Mouse (Mus musculus) neural tube, embryonic 11.5 days (tissue): Measurements from ENCODE around the gene Szrd1. TPM values are rescaled to one million over a fixed set of nuclear protein-coding genes. Genes with fewer than 3 reads are reported as not detected.

Experiments used
- ATAC-seq: fragments of 200-750 bp; cut with Nextera tagmentation; 2 replicates; pipeline ENCODE4 v1.8.0; 2017; ENCODE audit warnings: moderate number of reproducible peaks, mild to moderate bottlenecking, moderate TSS enrichment, moderate library complexity; ENCODE audit not compliant: insufficient read depth, low FRiP score, low TSS enrichment
- DNase-seq: peaks from one replicate; pipeline ENCODE4 v3.0.0-alpha.2; 2015; ENCODE audit warnings: low spot score
- H3K27ac ChIP-seq: fragments of 300-500 bp; sonication (generic); 2 replicates; pipeline ENCODE4 v1.5.1; 2014; ENCODE audit warnings: low read depth, mild to moderate bottlenecking, low read length
- H3K27me3 ChIP-seq: fragments of 300-500 bp; sonication (generic); 2 replicates; pipeline ENCODE4 v1.6.1; 2014; ENCODE audit warnings: mild to moderate bottlenecking, low read length, mixed read lengths; ENCODE audit not compliant: control insufficient read depth, insufficient read depth
- H3K36me3 ChIP-seq: fragments of 300-500 bp; sonication (generic); 2 replicates; pipeline ENCODE4 v1.6.1; 2014; ENCODE audit warnings: mild to moderate bottlenecking, low read length, moderate library complexity, mixed read lengths; ENCODE audit not compliant: control insufficient read depth, insufficient read depth
- H3K4me1 ChIP-seq: fragments of 300-500 bp; sonication (generic); 2 replicates; pipeline ENCODE4 v1.6.1; 2014; ENCODE audit warnings: low read length, mixed read lengths; ENCODE audit not compliant: control insufficient read depth, insufficient read depth
- H3K4me2 ChIP-seq: fragments of 300-500 bp; sonication (generic); 2 replicates; pipeline ENCODE4 v1.6.1; 2014; ENCODE audit warnings: low read depth, mild to moderate bottlenecking, moderate library complexity
- H3K4me3 ChIP-seq: fragments of 300-500 bp; sonication (generic); 2 replicates; pipeline ENCODE4 v1.5.1; 2014; ENCODE audit warnings: low read depth, low read length
- H3K9ac ChIP-seq: fragments of 300-500 bp; sonication (generic); 2 replicates; pipeline ENCODE4 v1.6.1; 2014; ENCODE audit warnings: mild to moderate bottlenecking, low read length
- H3K9me3 ChIP-seq: fragments of 300-500 bp; sonication (generic); 2 replicates; pipeline ENCODE4 v1.6.1; 2016; ENCODE audit warnings: low read length; ENCODE audit not compliant: control insufficient read depth
- WGBS: fragments of 180-500 bp; shearing (Covaris S2); extraction: QIAGEN DNeasy Blood & Tissue Kit; methylation state at CpG from one replicate; pipeline ENCODE4 v1.1.7; 2014; 5-methylcytosine and 5-hydroxymethylcytosine counted together
- polyA plus RNA-seq: library from polyadenylated mRNA; unstranded; fragments of >200 nt; fragmentation: Nextera tagmentation; extraction: Ambion mirVana; gene quantifications from 2 replicates; pipeline ENCODE4 v1.2.1, GENCODE M21; 2014

Szrd1 gene
- polyA plus RNA-seq, 1 experiment from 2014 or later = 30.7 TPM

DNA sequence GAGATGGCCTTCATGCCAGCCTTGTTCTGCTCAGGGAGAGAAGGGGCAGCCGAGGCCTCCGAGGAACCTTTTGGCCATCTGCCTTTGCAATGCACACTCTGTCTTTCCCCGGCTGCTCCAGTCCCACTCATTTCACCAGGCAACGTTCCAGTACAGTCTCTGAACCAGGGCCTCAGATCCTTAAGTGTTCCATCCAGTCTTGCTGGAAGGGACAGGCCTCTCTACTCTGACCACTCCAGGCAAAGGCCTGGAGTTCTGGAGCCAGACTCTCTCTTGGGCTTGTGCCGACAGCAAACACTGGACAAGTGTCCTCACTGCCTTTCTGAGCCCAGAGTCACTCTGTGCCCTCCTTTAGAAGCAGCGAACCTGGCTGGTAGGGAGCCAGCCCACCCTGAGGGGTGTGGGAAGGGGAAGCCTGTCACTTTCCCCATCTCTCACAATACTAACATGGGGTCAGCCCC, 25.0 kb downstream of the Szrd1 start:
- 92% methylated on average over 6 of the region's 6 CpGs for WGBS
- H3K36me3 ChIP-seq = peaks cover 21% of the 10 kb centered on the region
- 0 out of 2 replicates have a peak, but pooled peaks cover 2% of the 10 kb centered on the region for H3K9me3 ChIP-seq
- ATAC-seq = no peak
- no peak overlapping the region for H3K4me3 ChIP-seq
- no peak overlapping the region for H3K4me2 ChIP-seq
- H3K27me3 ChIP-seq = no peaks in the 10 kb centered on the region
- no peak for DNase-seq
- H3K27ac ChIP-seq = no peak overlapping the region
- H3K9ac ChIP-seq = no peak overlapping the region
- H3K4me1 ChIP-seq = no peaks in the 10 kb centered on the region

DNA sequence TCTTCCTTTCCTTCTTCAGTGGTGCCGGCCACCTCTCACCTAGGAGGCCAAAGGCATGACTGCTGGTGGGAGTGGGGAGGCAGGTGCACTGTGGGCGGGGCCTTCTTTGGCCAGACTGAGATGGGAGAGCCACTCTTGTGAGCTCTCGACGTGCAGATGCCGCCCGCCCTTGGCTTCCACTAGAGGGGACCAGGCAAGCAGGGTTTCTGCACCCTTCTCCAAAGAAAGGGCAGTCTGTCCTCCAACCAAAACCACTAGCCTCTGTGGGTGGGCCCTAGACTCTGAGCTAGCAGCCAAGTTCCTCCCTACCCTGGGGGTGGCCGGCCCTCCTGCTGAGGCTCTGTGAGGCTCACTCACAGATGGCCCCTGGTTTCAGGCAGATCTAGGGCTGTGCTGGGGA, 25.7 kb downstream of the Szrd1 start:
- Histone ChIP-seq H3K4me1 (no peaks in the 10 kb centered on the region), H3K36me3 (peaks cover 21% of the 10 kb centered on the region), H3K27ac (no peak overlapping the region), H3K9me3 (0 out of 2 replicates have a peak, but pooled peaks cover 2% of the 10 kb centered on the region), H3K4me3 (no peak overlapping the region), H3K4me2 (no peak overlapping the region), H3K27me3 (no peaks in the 10 kb centered on the region), H3K9ac (no peak overlapping the region)
- DNase-seq = no peak
- WGBS = 89% methylated on average over 7 of the region's 7 CpGs
- ATAC-seq = no peak

DNA sequence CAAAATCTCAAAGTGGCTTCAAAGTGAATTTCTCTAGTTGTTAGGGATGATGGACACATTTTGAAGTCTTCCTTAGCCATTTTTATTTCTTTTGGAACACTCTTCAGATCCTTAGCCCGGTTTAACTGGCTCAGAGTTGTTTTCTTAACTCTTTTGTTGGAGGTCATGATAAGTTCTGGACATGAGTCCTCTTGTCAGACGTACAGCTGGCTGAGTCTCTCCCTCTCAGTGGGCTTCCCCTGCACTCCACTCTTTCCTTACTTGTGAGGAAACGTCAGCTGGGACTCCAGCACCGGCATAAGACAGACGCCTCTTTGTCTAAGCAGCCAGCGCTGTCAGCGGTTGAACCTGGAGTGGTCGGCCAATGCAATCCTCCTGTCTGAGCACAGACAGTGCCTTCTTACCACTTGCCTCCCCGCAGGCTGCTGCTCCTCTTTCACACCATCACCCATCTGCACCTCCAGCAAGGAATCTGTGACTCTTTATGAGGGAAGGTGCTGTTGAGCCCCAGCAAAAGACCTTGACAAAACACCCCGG, 31.3 kb downstream of the Szrd1 start:
- Histone ChIP-seq H3K27me3 (no peaks in the 10 kb centered on the region), H3K36me3 (peaks cover 13% of the 10 kb centered on the region), H3K27ac (no peak overlapping the region), H3K4me1 (no peaks in the 10 kb centered on the region), H3K4me2 (no peak overlapping the region), H3K9ac (no peak overlapping the region), H3K4me3 (no peak overlapping the region), H3K9me3 (0 out of 2 replicates have a peak, but pooled peaks cover 2% of the 10 kb centered on the region)
- DNase-seq (peak; percentile 35), ATAC-seq (no peak)
- 43% methylated on average over 10 of the region's 10 CpGs for WGBS

DNA sequence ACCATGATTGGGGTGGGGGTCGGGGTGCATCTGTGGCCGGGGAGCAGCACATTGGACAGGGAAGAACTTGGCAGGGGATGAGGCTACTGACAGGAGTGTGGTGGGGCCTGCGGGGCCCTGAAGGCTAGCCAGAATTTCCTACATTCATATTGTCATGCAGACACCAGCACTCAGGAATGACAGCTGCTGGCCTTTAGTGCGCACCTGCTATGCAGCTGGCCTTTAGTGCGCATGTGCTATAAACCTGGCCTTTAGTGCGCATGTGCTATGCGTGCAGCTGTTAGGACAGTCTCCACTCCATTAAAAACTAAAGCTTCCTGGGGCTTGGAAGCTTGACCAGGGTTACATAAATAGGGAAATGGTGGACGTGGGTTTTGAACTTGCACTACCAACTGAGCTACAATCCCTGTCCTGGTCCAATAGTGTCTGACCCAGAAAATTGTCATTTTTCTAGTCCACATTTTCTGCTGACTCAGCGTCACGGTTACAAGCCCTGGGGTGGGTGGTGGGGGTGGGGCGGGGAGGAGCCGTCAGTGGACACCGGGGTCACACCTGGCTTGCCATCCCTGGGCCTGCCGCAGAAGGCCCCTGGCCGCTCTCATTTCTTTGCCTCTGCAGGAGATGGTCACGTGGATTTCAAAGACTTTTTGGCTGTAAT, 32.9 kb downstream of the Szrd1 start:
- H3K27ac ChIP-seq = no peak overlapping the region
- H3K4me1 ChIP-seq = no peaks in the 10 kb centered on the region
- ATAC-seq (no peak), DNase-seq (no peak)
- no peaks in the 10 kb centered on the region for H3K27me3 ChIP-seq
- H3K36me3 ChIP-seq = peaks cover 7% of the 10 kb centered on the region
- no peak overlapping the region for H3K4me3 ChIP-seq
- 80% methylated on average over 16 of the region's 16 CpGs for WGBS
- 0 out of 2 replicates have a peak, but pooled peaks cover 2% of the 10 kb centered on the region for H3K9me3 ChIP-seq
- no peak overlapping the region for H3K9ac ChIP-seq
- no peak overlapping the region for H3K4me2 ChIP-seq

DNA sequence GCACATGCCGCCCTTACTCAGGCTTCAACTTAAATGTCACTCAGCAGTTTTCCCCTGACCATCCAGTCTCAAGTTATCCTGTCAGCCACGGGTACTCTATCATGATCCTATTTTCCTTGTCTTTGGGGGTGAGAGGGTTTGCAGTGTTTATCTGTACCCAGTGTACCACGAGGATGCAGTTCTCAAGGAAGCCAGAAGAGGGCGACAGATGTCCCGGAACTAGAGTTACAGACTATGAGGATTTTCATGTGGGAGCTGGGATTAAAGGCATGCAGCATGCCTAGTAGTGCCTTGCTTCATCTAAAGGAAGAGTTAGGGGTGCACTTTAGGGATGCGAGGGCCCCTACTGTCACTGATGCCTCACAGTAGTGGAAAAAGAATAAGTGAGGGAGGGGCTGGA, 37.7 kb downstream of the Szrd1 start:
- H3K27me3 ChIP-seq = no peaks in the 10 kb centered on the region
- WGBS = 73% methylated on average over 6 of the region's 6 CpGs

DNA sequence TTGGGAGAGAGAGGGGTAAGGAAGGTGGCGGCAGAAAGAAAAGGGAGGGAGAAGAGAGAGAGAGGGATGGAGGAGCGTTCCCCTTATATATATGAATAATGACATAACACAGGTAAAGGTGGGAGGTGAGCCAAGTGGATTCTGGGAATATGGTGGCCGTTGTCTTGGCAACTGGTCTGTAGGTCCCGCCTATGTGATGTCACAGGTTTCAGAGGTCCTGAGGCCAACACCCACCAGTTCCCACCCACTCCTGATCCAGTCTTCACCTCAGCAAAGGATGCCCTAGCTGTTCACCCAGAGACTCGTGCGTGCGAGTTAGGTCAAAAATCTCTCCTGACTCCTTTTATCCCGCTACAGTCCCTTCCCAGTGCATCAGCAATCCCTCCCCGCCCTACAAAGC, 38.3 kb downstream of the Szrd1 start:
- Histone ChIP-seq H3K9me3 (no peaks in the 10 kb centered on the region), H3K27ac (no peak overlapping the region), H3K4me3 (no peak overlapping the region), H3K9ac (no peak overlapping the region), H3K4me1 (no peaks in the 10 kb centered on the region), H3K4me2 (no peak overlapping the region), H3K36me3 (no peaks in the 10 kb centered on the region), H3K27me3 (no peaks in the 10 kb centered on the region)
- ATAC-seq (no peak), DNase-seq (no peak)
- WGBS = 90% methylated on average over 9 of the region's 9 CpGs

More for the DNA sequence above, 37.7 kb downstream of the Szrd1 start:
- Histone ChIP-seq H3K27ac (no peak overlapping the region), H3K9me3 (no peaks in the 10 kb centered on the region), H3K4me3 (no peak overlapping the region), H3K4me2 (no peak overlapping the region), H3K4me1 (no peaks in the 10 kb centered on the region), H3K9ac (no peak overlapping the region), H3K36me3 (no peaks in the 10 kb centered on the region)
- no peak for ATAC-seq
- DNase-seq = no peak

DNA sequence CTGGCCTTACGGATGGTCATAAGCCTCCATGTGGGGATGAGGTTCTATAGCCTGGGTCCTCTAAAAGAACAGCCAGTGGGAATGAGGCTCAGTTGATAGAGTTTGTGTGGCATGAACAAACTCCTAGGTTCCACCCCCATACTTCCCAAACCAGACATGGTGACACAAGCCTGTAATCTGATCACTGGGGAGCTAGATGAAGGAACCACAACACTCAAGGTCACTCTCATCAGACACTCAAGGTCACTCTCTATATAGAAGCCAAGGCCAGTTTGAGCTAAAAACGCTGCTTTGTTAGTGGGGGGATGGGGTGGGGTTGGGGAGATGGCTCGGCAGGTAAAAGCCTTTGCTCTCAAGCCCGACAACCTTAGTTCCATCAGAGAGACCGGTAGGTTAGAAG, 39.6 kb downstream of the Szrd1 start:
- no peak overlapping the region for H3K27ac ChIP-seq
- DNase-seq (no peak), ATAC-seq (no peak)
- 76% methylated on average over 5 of the region's 5 CpGs for WGBS
- H3K4me1 ChIP-seq = no peaks in the 10 kb centered on the region
- H3K9me3 ChIP-seq = no peaks in the 10 kb centered on the region
- no peaks in the 10 kb centered on the region for H3K36me3 ChIP-seq
- H3K9ac ChIP-seq = no peak overlapping the region
- no peak overlapping the region for H3K4me2 ChIP-seq
- no peak overlapping the region for H3K4me3 ChIP-seq
- H3K27me3 ChIP-seq = no peaks in the 10 kb centered on the region

DNA sequence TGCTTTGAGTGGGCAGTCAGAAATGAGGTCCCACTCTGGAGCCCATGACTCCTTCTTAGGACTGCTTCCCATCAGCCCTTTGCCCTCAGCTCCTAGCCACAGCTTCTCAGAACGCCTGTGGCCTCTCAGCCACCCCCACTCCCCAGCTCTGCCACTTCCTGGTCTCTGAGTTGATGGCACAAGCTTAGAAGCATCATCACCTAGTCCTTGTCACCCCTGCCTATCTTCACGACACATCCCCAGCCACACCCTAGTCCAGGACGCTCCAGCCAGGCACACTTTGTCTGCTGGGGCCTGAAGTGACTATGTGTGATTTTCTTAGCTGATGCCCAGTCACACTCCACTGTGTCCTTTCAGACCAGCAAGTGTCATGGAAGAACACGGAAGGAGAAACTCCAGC, 40.6 kb downstream of the Szrd1 start:
- DNase-seq (no peak), ATAC-seq (no peak)
- H3K4me1 ChIP-seq = no peaks in the 10 kb centered on the region
- no peak overlapping the region for H3K9ac ChIP-seq
- H3K27ac ChIP-seq = no peak overlapping the region
- H3K4me2 ChIP-seq = no peak overlapping the region
- no peaks in the 10 kb centered on the region for H3K27me3 ChIP-seq
- no peaks in the 10 kb centered on the region for H3K9me3 ChIP-seq
- H3K36me3 ChIP-seq = no peaks in the 10 kb centered on the region
- H3K4me3 ChIP-seq = no peak overlapping the region
- WGBS = 79% methylated on average over 4 of the region's 4 CpGs

DNA sequence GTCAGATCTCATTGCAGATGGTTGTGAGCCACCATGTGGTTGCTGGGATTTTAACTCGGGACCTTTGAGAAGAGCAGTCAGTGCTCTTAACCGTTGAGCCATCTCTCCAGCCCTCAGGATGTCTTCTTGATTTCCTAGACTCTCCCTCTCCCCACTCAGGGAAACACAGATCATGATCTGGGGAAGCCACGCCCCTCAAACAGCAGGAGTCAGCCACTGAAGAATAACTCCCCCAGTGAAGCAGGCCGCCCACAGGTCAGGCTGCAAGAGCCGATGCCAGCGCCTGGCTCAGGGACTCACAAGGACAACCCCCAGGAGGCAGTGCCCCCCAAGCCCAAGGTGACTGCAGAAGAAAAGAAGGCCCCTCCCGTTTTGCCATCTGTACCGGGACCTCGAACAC, 42.9 kb downstream of the Szrd1 start:
- H3K9me3 ChIP-seq = no peaks in the 10 kb centered on the region
- H3K9ac ChIP-seq = no peak overlapping the region
- H3K27me3 ChIP-seq = no peaks in the 10 kb centered on the region
- no peaks in the 10 kb centered on the region for H3K36me3 ChIP-seq
- no peak overlapping the region for H3K4me2 ChIP-seq
- no peak overlapping the region for H3K27ac ChIP-seq
- H3K4me3 ChIP-seq = no peak overlapping the region
- DNase-seq (no peak), ATAC-seq (no peak)
- 18% methylated on average over 9 of the region's 9 CpGs for WGBS
- no peaks in the 10 kb centered on the region for H3K4me1 ChIP-seq
